Comparison of ENCODE assay signal across 15 mouse cellular contexts in genomic region chr19:23323107-23323506, GRCm38 (mm10). TPM values are rescaled to one million over a fixed set of nuclear protein-coding genes. Genes with fewer than 3 reads are reported as not detected.
DNase-seq lines count a peak whose midpoint lies in the region; ATAC-seq and TF ChIP-seq lines count a peak whose summit lies in the region.
"Had no signal": no experiment of that assay in that cellular context is flagged by ENCODE, and none has a peak within 500 bp of the region (broad histone marks: within the 10 kb centered on the region; RNA-seq: fewer than 3 reads in every experiment).

No protein-coding gene starts in this region.

- no peak for TF ChIP-seq EP300 in CH12.LX (IDR thresholded peaks at IDR 0.05; ENCODE audit: low read length)

- no peak for TF ChIP-seq POLR2A in CH12.LX (IDR thresholded peaks at IDR 0.05; ENCODE audit: low read depth, low read length)

- dilution Hi-C loops in CH12.LX (cut with MboI; ENCODE audit: extremely low pct_ligation_motif_present, extremely low pct_unique_long_range_greater_than_20kb, low sequenced_read_pairs): no loop called here

- in situ Hi-C loops in CH12.LX (cut with MboI; ENCODE audit: low pct_ligation_motif_present, low pct_unique_long_range_greater_than_20kb, low sequenced_read_pairs): no loop called here

- no peak for TF ChIP-seq CTCF in CH12.LX (conservative IDR thresholded peaks at IDR 0.05 in 1 of 2, IDR thresholded peaks at IDR 0.05 in 1 of 2; ENCODE audit: low read depth in 2 of 2, low read length in 2 of 2)

- no peak overlapping the region for H3K9ac ChIP-seq in CH12.LX (ENCODE audit: insufficient read depth, low read depth)
- no peak overlapping the region for H3K9ac ChIP-seq in heart, embryonic 11.5 days (ENCODE audit: low read depth, low read length)
- H3K9ac ChIP-seq: embryonic facial prominence, embryonic 15.5 days; hindbrain, embryonic 14.5 days; liver, embryonic 14.5 days had no signal

- no peaks in the 10 kb centered on the region for H3K9me3 ChIP-seq in CH12.LX (replicated peaks; ENCODE audit: low read length)
- H3K9me3 ChIP-seq in heart, embryonic 11.5 days (replicated peaks; ENCODE audit: control insufficient read depth, low read length): no peaks in the 10 kb centered on the region
- H3K9me3 ChIP-seq: embryonic facial prominence, embryonic 15.5 days; G1E had no signal

- H3K4me3 ChIP-seq in CH12.LX (replicated peaks in 1 of 3; ENCODE audit: low read depth in 2 of 3, low read length in 2 of 3, poor library complexity in 1 of 3): no peak overlapping the region
- no peak overlapping the region for H3K4me3 ChIP-seq in heart, embryonic 11.5 days (ENCODE audit: low read depth, low read length)
- H3K4me3 ChIP-seq: embryonic facial prominence, embryonic 15.5 days; myocyte had no signal

- no peaks in the 10 kb centered on the region for H3K79me2 ChIP-seq in CH12.LX (replicated peaks; ENCODE audit: control insufficient read depth, extremely low read depth, insufficient read depth, poor library complexity, severe bottlenecking)

- TF ChIP-seq RAD21 in CH12.LX (IDR thresholded peaks at IDR 0.05; ENCODE audit: low read depth, low read length): no peak

- no peaks in the 10 kb centered on the region for H3K27me3 ChIP-seq in CH12.LX (replicated peaks)
- H3K27me3 ChIP-seq in heart, embryonic 11.5 days (ENCODE audit: control insufficient read depth, insufficient read depth, low read length): no peaks in the 10 kb centered on the region
- H3K27me3 ChIP-seq: embryonic facial prominence, embryonic 15.5 days had no signal

- 68% methylated on average over 3 of the region's 3 CpGs for WGBS in heart, embryonic 11.5 days (ENCODE audit: insufficient replicate concordance)

- DNase-seq in B cell, adult 2 months: peak; percentile 71 to 77
- DNase-seq in CH12.LX (ENCODE audit: extremely low read depth): peak; percentile 48
- peak; percentile 53 to 82 for DNase-seq in thymus, adult 18-20 months
- no peak for DNase-seq in adrenal gland, adult (ENCODE audit: inconsistent age in 2 of 2, low spot score in 1 of 2)
- no peak for DNase-seq in left cerebral cortex, adult 9 months (ENCODE audit: low spot score in 2 of 2)
- DNase-seq in right cerebral cortex, postnatal 14 days: no peak
- DNase-seq: gastrocnemius, postnatal 14 days had no signal

- peak; percentile 71 for ATAC-seq in monocyte, adult 5-6 weeks (replicated peaks; ENCODE audit: insufficient number of reproducible peaks, low FRiP score, low TSS enrichment, poor library complexity, severe bottlenecking)
- ATAC-seq in heart, embryonic 11.5 days (replicated peaks; ENCODE audit: insufficient number of reproducible peaks, low FRiP score, low TSS enrichment): no peak
- ATAC-seq: forebrain, embryonic 14.5 days had no signal

- H3K27ac ChIP-seq in CH12.LX (ENCODE audit: insufficient read depth, low read depth): no peak overlapping the region
- H3K27ac ChIP-seq in heart, embryonic 11.5 days (ENCODE audit: low read depth, low read length): no peak overlapping the region
- H3K27ac ChIP-seq: embryonic facial prominence, embryonic 15.5 days; hindbrain, embryonic 14.5 days; liver, embryonic 14.5 days had no signal

- H3K36me3 ChIP-seq in CH12.LX (replicated peaks in 1 of 2; ENCODE audit: control insufficient read depth in 1 of 2, insufficient read depth in 1 of 2, low read length in 1 of 2): no peaks in the 10 kb centered on the region
- H3K36me3 ChIP-seq in heart, embryonic 11.5 days (ENCODE audit: control insufficient read depth, insufficient read depth, low read length): no peaks in the 10 kb centered on the region
- H3K36me3 ChIP-seq: embryonic facial prominence, embryonic 15.5 days; G1E had no signal

- H3K4me1 ChIP-seq in CH12.LX (ENCODE audit: control insufficient read depth in 1 of 2, insufficient read depth in 2 of 2): peaks cover 3 to 16% of the 10 kb centered on the region in 2 experiments; a peak in 3 of 4 replicates
- H3K4me1 ChIP-seq in heart, embryonic 11.5 days (ENCODE audit: control insufficient read depth, insufficient read depth, low read length): no peaks in the 10 kb centered on the region
- H3K4me1 ChIP-seq: embryonic facial prominence, embryonic 15.5 days had no signal

- no peak overlapping the region for H3K4me2 ChIP-seq in CH12.LX (ENCODE audit: insufficient read depth, low read depth, poor library complexity, severe bottlenecking)
- no peak overlapping the region for H3K4me2 ChIP-seq in heart, embryonic 11.5 days
- H3K4me2 ChIP-seq: embryonic facial prominence, embryonic 15.5 days; hindbrain, embryonic 14.5 days had no signal

TF ChIP-seq in CH12.LX, 34 proteins besides CTCF, POLR2A, EP300 and RAD21:
- no peak for TF ChIP-seq RCOR1 (conservative IDR thresholded peaks at IDR 0.05; ENCODE audit: low read depth, low read length)
- no peak for TF ChIP-seq KAT2A (IDR thresholded peaks at IDR 0.05; ENCODE audit: insufficient replicate concordance, low read length)
- no peak for TF ChIP-seq CHD2 (IDR thresholded peaks at IDR 0.05; ENCODE audit: low read length)

RNA-seq across cellular contexts. Expression of gene Smc5, which starts 49.4 kb away (rescaled TPM):
- total RNA-seq in CH12.LX (2012; rRNA removed) (22.8 and 25.5 TPM in 2 replicates), CH12.LX (2014; rRNA removed) (34.5 and 41.3 TPM in 2 replicates)
- 43.4 and 45.3 TPM in 2 replicates for polyA plus RNA-seq in CH12.LX (2012; ENCODE audit: insufficient read length, low read depth)
- 76.1 to 132 TPM (median 86.2 TPM) in 3 replicates for total RNA-seq in monocyte, adult 5-6 weeks (2017)
- 34.1 and 36.4 TPM in 2 replicates for polyA plus RNA-seq in heart, embryonic 11.5 days (2014; fragmentation: Nextera tagmentation; extraction: Ambion mirVana)

Comparison
In these comparisons a context has a peak if more than half of its experiments do, and no peak if none do; other contexts are left out.
1. DNase-seq: peak in B cell, adult 2 months (2 of 2), CH12.LX (single experiment) and thymus, adult 18-20 months (2 of 2); none in adrenal gland, adult (0 of 2), left cerebral cortex, adult 9 months (0 of 2) and right cerebral cortex, postnatal 14 days (single experiment).